Mouse (Mus musculus) heart, embryonic 11.5 days (tissue): ENCODE data around the gene Dlx3. TPM values are rescaled to one million over a fixed set of nuclear protein-coding genes. Genes with fewer than 3 reads are reported as not detected.
A peak's percentile ranks its signal among the peaks of the same experiment; 100 is the strongest.

ENCODE experiments used
- ATAC-seq: fragments of 200-750 bp; cut with Nextera tagmentation; replicated peaks from 2 replicates; pipeline ENCODE4 v1.8.0; 2017; ENCODE audit warnings: moderate library complexity; ENCODE audit not compliant: insufficient number of reproducible peaks, low FRiP score, low TSS enrichment
- H3K27ac ChIP-seq: fragments of 300-500 bp; sonication (generic); 2 replicates; pipeline ENCODE4 v1.5.1; 2014; ENCODE audit warnings: mild to moderate bottlenecking, low read depth, low read length
- H3K27me3 ChIP-seq: fragments of 300-500 bp; sonication (generic); 2 replicates; pipeline ENCODE4 v1.6.1; 2014; ENCODE audit warnings: mild to moderate bottlenecking, low read length, mixed read lengths; ENCODE audit not compliant: control insufficient read depth, insufficient read depth
- H3K36me3 ChIP-seq: fragments of 300-500 bp; sonication (generic); 2 replicates; pipeline ENCODE4 v1.6.1; 2014; ENCODE audit warnings: mild to moderate bottlenecking, low read length, moderate library complexity, mixed read lengths; ENCODE audit not compliant: control insufficient read depth, insufficient read depth
- H3K4me1 ChIP-seq: fragments of 300-500 bp; sonication (generic); 2 replicates; pipeline ENCODE4 v1.6.1; 2014; ENCODE audit warnings: low read length; ENCODE audit not compliant: control insufficient read depth, insufficient read depth
- H3K4me2 ChIP-seq: fragments of 300-500 bp; sonication (generic); 2 replicates; pipeline ENCODE4 v1.6.1; 2014; ENCODE audit warnings: mild to moderate bottlenecking, moderate library complexity
- H3K4me3 ChIP-seq: fragments of 300-500 bp; sonication (generic); 2 replicates; pipeline ENCODE4 v1.5.1; 2014; ENCODE audit warnings: low read depth, low read length
- H3K9ac ChIP-seq: fragments of 300-500 bp; sonication (generic); 2 replicates; pipeline ENCODE4 v1.6.1; 2014; ENCODE audit warnings: mild to moderate bottlenecking, low read depth, low read length, moderate library complexity
- H3K9me3 ChIP-seq: fragments of 300-500 bp; sonication (generic); replicated peaks from 2 replicates; pipeline ENCODE4 v1.6.1; 2016; ENCODE audit warnings: low read length; ENCODE audit not compliant: control insufficient read depth
- WGBS: fragments of 180-500 bp; shearing (Covaris S2); extraction: QIAGEN DNeasy Blood & Tissue Kit; methylation state at CpG from one replicate; pipeline ENCODE4 v1.1.7; 2014; ENCODE audit not compliant: insufficient replicate concordance; 5-methylcytosine and 5-hydroxymethylcytosine counted together
- polyA plus RNA-seq: library from polyadenylated mRNA; unstranded; fragments of >200 nt; fragmentation: Nextera tagmentation; extraction: Ambion mirVana; gene quantifications from 2 replicates; pipeline ENCODE4 v1.2.1, GENCODE M21; 2014

Dlx3 gene
- polyA plus RNA-seq, 1 experiment from 2014 or later: 0.40 TPM

GRCm38 (mm10) chr11:95150269-95151049 lies 30.5 kb downstream of the Dlx3 start:
- peaks cover 8% of the 10 kb centered on the region for H3K4me1 ChIP-seq
- peak overlapping the region; percentile 5; the same call in 1 of the 2 replicates for H3K4me3 ChIP-seq
- WGBS: 1% methylated on average over 33 of the region's 33 CpGs
- no peak overlapping the region for H3K27ac ChIP-seq
- H3K9me3 ChIP-seq: peaks cover 3% of the 10 kb centered on the region; the same call in 1 of the 2 replicates
- peaks cover 84% of the 10 kb centered on the region for H3K27me3 ChIP-seq
- no peak overlapping the region for H3K9ac ChIP-seq
- H3K4me2 ChIP-seq: no peak overlapping the region; the same call in none of the 2 replicates
- no peak for ATAC-seq
- H3K36me3 ChIP-seq: no peaks in the 10 kb centered on the region

- no peak overlapping the region for H3K4me2 ChIP-seq
- ATAC-seq: no peak
- peaks cover 3% of the 10 kb centered on the region; the same call in 1 of the 2 replicates for H3K9me3 ChIP-seq
- H3K27me3 ChIP-seq: peaks cover 64% of the 10 kb centered on the region
- 30% methylated on average over 5 of the region's 5 CpGs for WGBS
- no peaks in the 10 kb centered on the region for H3K36me3 ChIP-seq
- H3K4me3 ChIP-seq: no peak overlapping the region
- no peak overlapping the region for H3K9ac ChIP-seq
- no peak overlapping the region for H3K27ac ChIP-seq
- no peaks in the 10 kb centered on the region for H3K4me1 ChIP-seq
These were observed 33.2 kb downstream of the Dlx3 start for GRCm38 (mm10) chr11:95153116-95153515.

- Histone ChIP-seq H3K4me3 (no peak overlapping the region), H3K4me2 (no peak overlapping the region), H3K27me3 (peaks cover 59% of the 10 kb centered on the region), H3K9me3 (peaks cover 3% of the 10 kb centered on the region; the same call in 1 of the 2 replicates), H3K4me1 (no peaks in the 10 kb centered on the region), H3K9ac (no peak overlapping the region), H3K27ac (no peak overlapping the region), H3K36me3 (no peaks in the 10 kb centered on the region)
- WGBS: 73% methylated on average over 5 of the region's 5 CpGs
- no peak for ATAC-seq
These were observed 33.8 kb downstream of the Dlx3 start for GRCm38 (mm10) chr11:95153681-95154080.

- H3K9me3 ChIP-seq: peaks cover 3% of the 10 kb centered on the region; the same call in 1 of the 2 replicates
- 91% methylated on average over 2 of the region's 2 CpGs for WGBS
- H3K27ac ChIP-seq: no peak overlapping the region
- H3K4me1 ChIP-seq: no peaks in the 10 kb centered on the region
- H3K4me2 ChIP-seq: no peak overlapping the region
- H3K36me3 ChIP-seq: no peaks in the 10 kb centered on the region
- no peak overlapping the region for H3K9ac ChIP-seq
- peaks cover 40% of the 10 kb centered on the region for H3K27me3 ChIP-seq
- no peak overlapping the region for H3K4me3 ChIP-seq
- ATAC-seq: no peak
These were observed 35.6 kb downstream of the Dlx3 start for GRCm38 (mm10) chr11:95155511-95155910.

- H3K27me3 ChIP-seq: peaks cover 26% of the 10 kb centered on the region
- H3K9me3 ChIP-seq: peaks cover 3% of the 10 kb centered on the region; the same call in 1 of the 2 replicates
- no peak overlapping the region for H3K4me2 ChIP-seq
- H3K27ac ChIP-seq: no peak overlapping the region
- ATAC-seq: no peak
- WGBS: 46% methylated on average over 5 of the region's 5 CpGs
- H3K4me3 ChIP-seq: no peak overlapping the region
- H3K36me3 ChIP-seq: no peaks in the 10 kb centered on the region
- no peak overlapping the region for H3K9ac ChIP-seq
- H3K4me1 ChIP-seq: no peaks in the 10 kb centered on the region
These were observed 37.4 kb downstream of the Dlx3 start for GRCm38 (mm10) chr11:95157356-95157755.

- no peak overlapping the region for H3K9ac ChIP-seq
- no peak overlapping the region for H3K27ac ChIP-seq
- H3K4me1 ChIP-seq: no peaks in the 10 kb centered on the region
- WGBS: 61% methylated on average over 5 of the region's 5 CpGs
- no peaks in the 10 kb centered on the region for H3K36me3 ChIP-seq
- no peak for ATAC-seq
- H3K4me3 ChIP-seq: no peak overlapping the region
- H3K4me2 ChIP-seq: no peak overlapping the region
- H3K9me3 ChIP-seq: peaks cover 3% of the 10 kb centered on the region; the same call in 1 of the 2 replicates
- peaks cover 21% of the 10 kb centered on the region for H3K27me3 ChIP-seq
These were observed 38.0 kb downstream of the Dlx3 start for GRCm38 (mm10) chr11:95157872-95158271.

- peaks cover 11% of the 10 kb centered on the region for H3K27me3 ChIP-seq
These were observed 39.9 kb downstream of the Dlx3 start for GRCm38 (mm10) chr11:95159763-95160371.

GRCm38 (mm10) chr11:95160693-95161092 lies 40.8 kb downstream of the Dlx3 start:
- H3K4me3 ChIP-seq: no peak overlapping the region
- no peak for ATAC-seq
- H3K4me1 ChIP-seq: no peaks in the 10 kb centered on the region
- H3K9me3 ChIP-seq: no peaks in the 10 kb centered on the region
- 44% methylated on average over 7 of the region's 7 CpGs for WGBS
- H3K27ac ChIP-seq: no peak overlapping the region
- H3K36me3 ChIP-seq: no peaks in the 10 kb centered on the region
- peaks cover 10% of the 10 kb centered on the region for H3K27me3 ChIP-seq
- no peak overlapping the region for H3K4me2 ChIP-seq
- no peak overlapping the region for H3K9ac ChIP-seq

More at GRCm38 (mm10) chr11:95159763-95160371, 39.9 kb downstream of the Dlx3 start:
- Histone ChIP-seq H3K9me3 (no peaks in the 10 kb centered on the region), H3K9ac (no peak overlapping the region), H3K4me1 (no peaks in the 10 kb centered on the region), H3K36me3 (no peaks in the 10 kb centered on the region), H3K27ac (no peak overlapping the region), H3K4me3 (no peak overlapping the region), H3K4me2 (no peak overlapping the region)
- WGBS: 76% methylated on average over 8 of the region's 8 CpGs
- no peak for ATAC-seq
